Mouse (Mus musculus) ES-E14 (cell line): ENCODE data around the gene Hcn4.

Experiments
- ZC3H11A ChIP-seq: IDR thresholded peaks from 2 replicates; pipeline ENCODE4 v1.6.1; 2012; ENCODE audit warnings: low read depth, mild to moderate bottlenecking, inconsistent platforms, low read length, borderline replicate concordance
- ZNF384 ChIP-seq: IDR thresholded peaks from 2 replicates; pipeline ENCODE4 v1.6.1; 2012; ENCODE audit warnings: low read depth, low read length, inconsistent platforms

DNA sequence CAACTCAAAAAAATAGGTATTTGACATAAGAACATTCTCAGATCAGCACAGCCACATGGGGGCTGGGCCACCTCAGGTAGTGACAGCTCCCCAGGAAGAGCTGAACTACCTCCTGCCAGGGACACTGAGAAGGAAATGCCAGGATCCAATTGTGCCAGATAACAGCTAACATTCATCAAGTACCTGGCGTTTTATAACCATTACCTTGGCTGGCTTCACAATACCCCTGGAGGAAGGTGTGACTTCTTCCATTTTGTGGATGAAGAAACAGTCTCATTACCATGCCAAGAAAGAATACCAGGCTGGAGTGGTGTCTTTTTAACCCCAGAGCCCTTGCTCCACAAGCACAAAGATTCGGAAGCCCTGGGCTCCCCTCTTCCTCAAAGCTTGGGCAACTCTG lies 21.8 kb upstream of the Hcn4 start:
- no peak for TF ChIP-seq ZNF384
- TF ChIP-seq ZC3H11A = no peak
